Mouse (Mus musculus) adipose tissue, adult 10 weeks (tissue): Measurements from ENCODE around the gene Zbtb8os. TPM values are rescaled to one million over a fixed set of nuclear protein-coding genes. Genes with fewer than 3 reads are reported as not detected.

ENCODE experiments used
- polyA plus RNA-seq: library from polyadenylated mRNA; stranded (reverse); fragments of 350-450 nt; fragmentation: Illumina TruSeq; extraction: RNeasy Lipid Tissue Mini Kit (QIAGEN cat#74804); gene quantifications from one replicate; pipeline ENCODE4 v1.2.3, GENCODE M21; 2014; ENCODE audit warnings: low read depth, low replicate concordance

Gene Zbtb8os
- polyA plus RNA-seq = 75.2 TPM

GRCm38 (mm10) chr4:129335216-129336074, at the start of gene Zbtb8os, which contains the start of gene Rbbp4:
Zbtb8os (plus strand) TSS chr4:129335695.
Rbbp4 (minus strand) TSS chr4:129335370.

DNA sequence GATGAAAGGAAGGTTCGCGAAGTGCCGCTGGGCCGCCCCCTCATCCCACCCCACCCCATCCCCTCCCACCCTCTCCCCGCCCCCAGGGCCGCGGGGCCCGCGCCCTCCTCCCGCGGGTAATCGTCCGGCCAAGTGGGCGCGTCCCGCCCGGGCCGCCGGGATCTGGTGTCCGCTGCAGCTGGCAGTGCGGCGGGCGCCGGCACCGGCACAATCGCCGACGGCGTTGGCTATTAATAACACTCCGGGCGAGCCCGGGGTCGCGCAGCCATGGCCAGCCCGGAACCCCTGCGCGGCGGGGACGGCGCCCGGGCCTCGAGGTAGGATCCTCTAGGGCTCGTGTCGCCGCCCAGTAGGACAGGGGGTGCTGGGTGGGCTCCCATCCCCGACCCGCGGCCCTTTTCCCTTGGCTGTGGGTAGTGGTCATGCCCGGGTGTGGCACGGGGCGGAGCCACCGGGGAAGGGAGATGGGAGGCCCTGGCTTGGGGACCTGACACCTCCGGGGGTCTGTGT, 48.0 kb upstream of the Zbtb8os start, which contains the start of gene Sync:
Gene Sync, plus strand, starts transcription at position 146 of the 510 bp plus-strand sequence.

GRCm38 (mm10) chr4:129377601-129378390, 42.3 kb downstream of the Zbtb8os start, which contains the start of gene Zbtb8a:
Zbtb8a (minus strand) TSS chr4:129378116.

Other genes starting within 250 kb of the Zbtb8os start
- 1.5 TPM for gene Tmem54, start 230.1 kb upstream of the Zbtb8os start, polyA plus RNA-seq
- 3.5 TPM for gene Hpca, start 213.7 kb upstream of the Zbtb8os start, polyA plus RNA-seq
- 2.8 TPM for gene Fndc5, start 198.7 kb upstream of the Zbtb8os start, polyA plus RNA-seq
- 24.2 TPM for gene S100pbp, start 146.0 kb upstream of the Zbtb8os start, polyA plus RNA-seq
- gene Yars, start 145.9 kb upstream of the Zbtb8os start, polyA plus RNA-seq = 31.8 TPM
- gene C77080, start 74.3 kb upstream of the Zbtb8os start, polyA plus RNA-seq = 19.0 TPM
- gene Sync, start 48.1 kb upstream of the Zbtb8os start, polyA plus RNA-seq = 2.4 TPM
- gene Rbbp4, start 325 bp upstream of the Zbtb8os start, polyA plus RNA-seq = 58.2 TPM
- gene Zbtb8a, start 42.4 kb downstream of the Zbtb8os start, polyA plus RNA-seq = 11.8 TPM
- gene Zbtb8b, start 105.2 kb downstream of the Zbtb8os start, polyA plus RNA-seq = 1.8 TPM
- gene Bsdc1, start 125.9 kb downstream of the Zbtb8os start, polyA plus RNA-seq = 44.2 TPM
- 7.4 TPM for gene Tssk3, start 155.3 kb downstream of the Zbtb8os start, polyA plus RNA-seq
- gene Fam229a, start 155.5 kb downstream of the Zbtb8os start, polyA plus RNA-seq = 11.9 TPM
- gene Marcksl1, start 177.9 kb downstream of the Zbtb8os start, polyA plus RNA-seq = 50.9 TPM
- gene Hdac1, start 207.0 kb downstream of the Zbtb8os start, polyA plus RNA-seq = 73.0 TPM
- gene Lck, start 237.9 kb downstream of the Zbtb8os start, polyA plus RNA-seq = 1.5 TPM
- 2.7 TPM for gene Fam167b, start 242.9 kb downstream of the Zbtb8os start, polyA plus RNA-seq